Mouse (Mus musculus) midbrain, postnatal 0 days (tissue): Measurements from ENCODE around the gene Mfsd12. TPM values are rescaled to one million over a fixed set of nuclear protein-coding genes. Genes with fewer than 3 reads are reported as not detected.

Experiments used
- ATAC-seq: fragments of 200-750 bp; cut with Nextera tagmentation; 2 replicates; pipeline ENCODE4 v1.8.0; 2017; ENCODE audit warnings: moderate number of reproducible peaks, mild to moderate bottlenecking, moderate TSS enrichment, moderate library complexity; ENCODE audit not compliant: low FRiP score
- DNase-seq: peaks from one replicate; pipeline ENCODE4 v3.0.0-alpha.2; 2015; ENCODE audit warnings: low spot score
- H3K27ac ChIP-seq: fragments of 300-500 bp; sonication (generic); 2 replicates; pipeline ENCODE4 v1.5.1; 2014; ENCODE audit warnings: low read depth, mild to moderate bottlenecking, low read length, mixed read lengths
- H3K27me3 ChIP-seq: fragments of 300-500 bp; sonication (generic); 2 replicates; pipeline ENCODE4 v1.6.1; 2014; ENCODE audit warnings: low read length, control low read depth, mixed read lengths; ENCODE audit not compliant: insufficient read depth
- H3K36me3 ChIP-seq: fragments of 300-500 bp; sonication (generic); 2 replicates; pipeline ENCODE4 v1.6.1; 2014; ENCODE audit warnings: low read length, control low read depth, mixed read lengths; ENCODE audit not compliant: insufficient read depth
- H3K4me1 ChIP-seq: fragments of 300-500 bp; sonication (generic); 2 replicates; pipeline ENCODE4 v1.6.1; 2014; ENCODE audit warnings: mild to moderate bottlenecking, control low read depth, antibody characterized with exemption, low read length, mixed read lengths; ENCODE audit not compliant: insufficient read depth
- H3K4me2 ChIP-seq: fragments of 300-500 bp; sonication (generic); 2 replicates; pipeline ENCODE4 v1.6.1; 2014; ENCODE audit warnings: low read depth, mild to moderate bottlenecking, low read length, mixed read lengths; ENCODE audit not compliant: poor library complexity, severe bottlenecking
- H3K4me3 ChIP-seq: fragments of 300-500 bp; sonication (generic); 2 replicates; pipeline ENCODE4 v1.5.1; 2014; ENCODE audit warnings: low read depth, mild to moderate bottlenecking, low read length, moderate library complexity
- H3K9ac ChIP-seq: fragments of 300-500 bp; sonication (generic); replicated peaks from 2 replicates; pipeline ENCODE4 v1.6.1; 2014; ENCODE audit warnings: mild to moderate bottlenecking, low read length, moderate library complexity, mixed read lengths; ENCODE audit not compliant: poor library complexity, severe bottlenecking
- H3K9me3 ChIP-seq: fragments of 300-500 bp; sonication (generic); 2 replicates; pipeline ENCODE4 v1.6.1; 2016; ENCODE audit warnings: low read length, control low read depth
- CTCF ChIP-seq: IDR thresholded peaks from 2 replicates; pipeline ENCODE4 v1.5.1; 2016; ENCODE audit warnings: antibody characterized with exemption, mild to moderate bottlenecking
- WGBS: fragments of 180-500 bp; shearing (Covaris S2); extraction: QIAGEN DNeasy Blood & Tissue Kit; methylation state at CpG from one replicate; pipeline ENCODE4 v1.1.7; 2014; 5-methylcytosine and 5-hydroxymethylcytosine counted together
- polyA plus RNA-seq: library from polyadenylated mRNA; unstranded; fragments of >200 nt; fragmentation: Nextera tagmentation; extraction: Ambion mirVana; gene quantifications from 2 replicates; pipeline ENCODE4 v1.2.1, GENCODE M21; 2015
- total RNA-seq: library from RNA; depleted of rRNA; stranded (reverse); fragments of >200 nt; gene quantifications from 2 replicates; pipeline ENCODE4 v1.2.3, GENCODE M21; 2014

Mfsd12 gene
- total and polyA plus RNA-seq, 2 experiments from 2014 or later = 13.6 to 40.6 TPM

DNA sequence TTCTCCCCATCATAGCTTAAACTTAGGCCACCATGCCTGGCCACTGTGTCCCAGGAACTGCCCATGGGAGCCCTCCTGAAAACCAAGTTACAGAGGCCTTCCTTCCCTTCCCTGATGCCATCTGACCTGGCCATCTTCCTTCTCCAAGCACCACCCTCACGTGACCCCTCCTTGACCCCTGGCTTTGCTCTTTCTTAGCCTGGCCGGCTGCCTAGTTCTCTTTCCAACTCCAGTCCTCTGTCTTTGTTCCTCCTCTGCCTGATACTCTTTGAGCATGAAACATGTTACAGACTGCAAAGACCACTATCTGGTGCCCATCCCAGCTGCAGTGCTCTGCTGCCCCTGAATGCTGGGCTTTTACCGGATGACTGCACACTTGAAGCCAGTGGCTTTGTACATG, 32.1 kb downstream of the Mfsd12 start:
- Histone ChIP-seq H3K9ac (no peak overlapping the region), H3K36me3 (peaks cover 34% of the 10 kb centered on the region), H3K27me3 (no peaks in the 10 kb centered on the region), H3K9me3 (no peaks in the 10 kb centered on the region), H3K4me2 (no peak overlapping the region), H3K27ac (no peak overlapping the region), H3K4me1 (peaks cover 10% of the 10 kb centered on the region), H3K4me3 (no peak overlapping the region)
- WGBS = 41% methylated on average over 3 of the region's 3 CpGs
- no peak for TF ChIP-seq CTCF
- DNase-seq = no peak
- no peak for ATAC-seq

DNA sequence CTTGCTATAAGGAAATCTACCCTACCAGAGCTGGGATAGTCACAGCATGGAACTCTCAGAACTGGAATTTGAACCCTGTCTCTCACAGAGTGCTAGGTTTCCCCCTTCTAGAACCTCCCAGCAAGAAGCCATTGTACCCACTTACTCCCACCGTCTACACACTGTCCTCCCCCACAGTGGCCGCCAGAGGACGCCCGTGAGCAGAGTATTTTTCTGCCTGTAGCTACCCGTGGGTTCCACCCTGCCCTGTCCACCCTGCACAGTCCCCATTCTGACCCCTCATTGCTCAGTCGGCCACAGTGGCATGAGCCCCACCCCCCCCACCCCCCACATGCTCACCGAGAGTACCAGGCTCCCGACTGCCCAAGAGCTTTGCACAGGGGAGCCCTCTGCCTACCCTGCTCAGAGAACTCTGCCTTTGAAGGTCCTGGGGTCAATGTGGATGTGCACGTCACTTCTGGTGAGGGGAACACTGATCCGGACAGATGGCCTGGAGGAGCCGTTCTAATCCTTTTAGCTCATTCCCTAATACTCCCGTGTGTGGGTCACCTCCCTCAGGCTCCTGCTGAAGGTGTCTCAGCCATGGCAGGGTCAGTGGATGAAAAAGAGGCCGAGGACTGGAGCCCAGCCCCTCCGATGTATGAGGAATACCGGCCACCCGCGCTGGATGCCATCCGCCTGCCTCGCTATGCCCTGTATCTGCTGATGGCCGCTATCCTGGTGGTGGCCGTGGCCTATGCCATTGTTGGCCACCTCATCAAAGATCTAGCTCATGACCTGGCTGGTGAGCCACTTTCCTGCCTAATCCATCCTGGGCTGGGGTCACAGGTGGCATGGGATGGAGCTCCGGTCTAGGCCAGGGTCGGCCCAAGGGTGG, 32.7 kb downstream of the Mfsd12 start:
- ATAC-seq (peak; percentile 38; the same call in 1 of the 2 replicates), DNase-seq (peak; percentile 51)
- Histone ChIP-seq H3K9ac (no peak overlapping the region), H3K4me2 (no peak overlapping the region), H3K36me3 (peaks cover 34% of the 10 kb centered on the region), H3K27ac (no peak overlapping the region), H3K27me3 (no peaks in the 10 kb centered on the region), H3K4me3 (no peak overlapping the region), H3K4me1 (peaks cover 9% of the 10 kb centered on the region), H3K9me3 (no peaks in the 10 kb centered on the region)
- peak; percentile 87 for TF ChIP-seq CTCF
- WGBS = 49% methylated on average over 23 of the region's 23 CpGs

DNA sequence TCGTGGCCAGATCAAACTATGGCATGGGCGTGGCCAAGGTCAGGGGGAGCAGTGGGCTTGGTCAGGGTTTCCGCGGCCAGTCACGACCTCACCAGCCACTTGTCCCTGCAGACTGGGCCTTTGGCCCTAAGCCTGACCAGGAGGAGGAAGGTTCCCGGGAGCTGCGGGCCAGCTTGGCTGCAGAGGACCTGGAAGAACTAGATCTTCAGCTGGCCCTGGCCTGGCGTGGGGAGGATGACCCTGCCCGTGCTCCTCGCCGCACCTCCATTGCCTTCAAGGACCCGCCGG, 33.3 kb downstream of the Mfsd12 start:
- Histone ChIP-seq H3K9me3 (no peaks in the 10 kb centered on the region), H3K4me3 (no peak overlapping the region), H3K27me3 (no peaks in the 10 kb centered on the region), H3K4me1 (peaks cover 3% of the 10 kb centered on the region), H3K36me3 (peaks cover 34% of the 10 kb centered on the region), H3K9ac (no peak overlapping the region), H3K27ac (no peak overlapping the region), H3K4me2 (no peak overlapping the region)
- 93% methylated on average over 13 of the region's 13 CpGs for whole genome bisulfite sequencing
- no peak for DNase-seq
- TF ChIP-seq CTCF = no peak
- ATAC-seq = no peak

- H3K9ac ChIP-seq = 0 out of 2 replicates have a peak overlapping the region, but pooled peaks have one; percentile 33
- no peaks in the 10 kb centered on the region for H3K9me3 ChIP-seq
- peaks cover 22% of the 10 kb centered on the region for H3K36me3 ChIP-seq
- WGBS = 89% methylated on average over 6 of the region's 6 CpGs
- no peaks in the 10 kb centered on the region for H3K4me1 ChIP-seq
- H3K4me3 ChIP-seq = no peak overlapping the region
- DNase-seq (no peak), ATAC-seq (no peak)
- TF ChIP-seq CTCF = no peak
- no peaks in the 10 kb centered on the region for H3K27me3 ChIP-seq
- no peak overlapping the region for H3K4me2 ChIP-seq
- no peak overlapping the region for H3K27ac ChIP-seq
Measured at GRCm38 (mm10) chr10:81392270-81392669, 35.0 kb downstream of the Mfsd12 start.

GRCm38 (mm10) chr10:81392781-81393185, 35.5 kb downstream of the Mfsd12 start, which contains the start of gene Smim24:
Gene Smim24, plus strand, starts transcription at chr10:81393051.
- H3K9ac ChIP-seq = peak within 1 kb of the TSS; percentile 33; the same call in 1 of the 2 replicates
- DNase-seq (no peak), ATAC-seq (no peak)
- H3K36me3 ChIP-seq = peaks cover 18% of the 10 kb centered on the region
- H3K9me3 ChIP-seq = no peaks in the 10 kb centered on the region
- H3K4me2 ChIP-seq = peak within 1 kb of the TSS; percentile 35
- H3K4me1 ChIP-seq = no peaks in the 10 kb centered on the region
- TF ChIP-seq CTCF = no peak
- WGBS = 63% methylated on average over 14 of the region's 14 CpGs
- H3K4me3 ChIP-seq = peak within 1 kb of the TSS; percentile 10; the same call in 1 of the 2 replicates
- no peaks in the 10 kb centered on the region for H3K27me3 ChIP-seq
- no peak within 1 kb of the TSS for H3K27ac ChIP-seq

DNA sequence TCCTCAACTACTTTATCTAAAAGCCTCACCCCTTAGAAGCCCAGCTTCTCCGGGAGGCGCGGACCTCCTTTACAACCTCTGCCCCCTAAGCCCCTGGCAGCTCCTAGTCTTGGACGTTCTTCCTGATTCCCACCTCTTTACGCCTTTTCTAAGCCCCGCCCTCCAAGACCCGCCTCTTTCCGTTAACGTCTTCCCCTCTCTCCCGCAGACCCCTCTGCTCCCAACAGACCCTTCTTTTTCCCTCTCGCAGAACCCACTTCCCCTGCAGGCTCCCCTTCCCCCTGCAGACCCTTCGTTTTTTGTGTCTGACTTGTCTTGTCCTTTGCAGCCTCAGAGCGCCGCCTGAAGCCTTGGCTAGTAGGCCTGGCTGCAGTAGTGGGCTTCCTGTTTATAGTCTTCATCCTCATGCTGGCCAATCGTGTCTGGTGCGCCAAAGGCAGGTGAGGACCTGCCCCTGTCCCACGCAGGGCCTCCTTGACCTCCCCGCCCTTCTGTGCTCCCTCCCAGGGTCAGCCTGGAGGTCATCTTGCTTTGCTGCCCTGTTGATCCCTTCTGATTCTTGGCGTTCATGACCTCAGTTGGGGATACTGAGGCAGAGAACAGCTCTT, 36.3 kb downstream of the Mfsd12 start:
- Histone ChIP-seq H3K27ac (no peak overlapping the region), H3K4me3 (peak overlapping the region; percentile 10; the same call in 1 of the 2 replicates), H3K4me2 (peak overlapping the region; percentile 35), H3K36me3 (peaks cover 15% of the 10 kb centered on the region), H3K9me3 (no peaks in the 10 kb centered on the region), H3K4me1 (no peaks in the 10 kb centered on the region), H3K9ac (peak overlapping the region; percentile 33; the same call in 1 of the 2 replicates), H3K27me3 (no peaks in the 10 kb centered on the region)
- ATAC-seq = no peak
- no peak for TF ChIP-seq CTCF
- no peak for DNase-seq
- 8% methylated on average over 19 of the region's 19 CpGs for WGBS
